Mouse (Mus musculus) embryonic fibroblast, embryonic 13.5 days (primary cell): ENCODE results near the gene Hoxd8. TPM values are rescaled to one million over a fixed set of nuclear protein-coding genes. Genes with fewer than 3 reads are reported as not detected.

Source experiments
- H3K27ac ChIP-seq: 2 replicates; pipeline ENCODE4 v1.5.1; 2012; ENCODE audit warnings: low read length, control low read depth, inconsistent platforms; ENCODE audit not compliant: insufficient read depth
- H3K4me1 ChIP-seq: 2 replicates; pipeline ENCODE4 v1.6.1; 2011; ENCODE audit warnings: low read length; ENCODE audit not compliant: control insufficient read depth, insufficient read depth
- H3K4me3 ChIP-seq: 2 replicates; pipeline ENCODE4 v1.5.1; 2011; ENCODE audit warnings: mild to moderate bottlenecking, control low read depth, low read length; ENCODE audit not compliant: insufficient read depth
- CTCF ChIP-seq: IDR thresholded peaks from 2 replicates; pipeline ENCODE4 v1.5.1; 2011; ENCODE audit warnings: mild to moderate bottlenecking, control low read depth, low read length, moderate library complexity, borderline replicate concordance; ENCODE audit not compliant: insufficient read depth
- POLR2A ChIP-seq: IDR thresholded peaks from 2 replicates; pipeline ENCODE4 v1.6.1; 2011; ENCODE audit warnings: low read depth, mild to moderate bottlenecking, control low read depth, low read length, moderate library complexity
- polyA plus RNA-seq: library from polyadenylated mRNA; stranded (reverse); fragments of >200 nt; gene quantifications from 2 replicates; pipeline ENCODE4 v1.2.4, GENCODE M21; 2011; ENCODE audit warnings: low read depth; ENCODE audit not compliant: missing spikeins, insufficient read length

The Hoxd8 gene
- polyA plus RNA-seq, 1 experiment = 16.5 TPM

GRCm38 (mm10) chr2:74678891-74679595 lies 25.4 kb upstream of the Hoxd8 start, which contains the start of gene Hoxd11:
Hoxd11 (plus strand) TSS chr2:74679557.
- peak within 1 kb of the TSS; percentile 24 for H3K4me3 ChIP-seq
- no peak for TF ChIP-seq POLR2A
- no peak for TF ChIP-seq CTCF
- peak within 1 kb of the TSS; percentile 4; the same call in 1 of the 2 replicates for H3K27ac ChIP-seq
- H3K4me1 ChIP-seq = no peaks in the 10 kb centered on the region

GRCm38 (mm10) chr2:74679596-74679971 lies 24.8 kb upstream of the Hoxd8 start:
- Histone ChIP-seq H3K4me1 (no peaks in the 10 kb centered on the region), H3K27ac (peak overlapping the region; percentile 4; the same call in 1 of the 2 replicates), H3K4me3 (peak overlapping the region; percentile 24; the same call in 1 of the 2 replicates)
- TF ChIP-seq POLR2A (no peak), CTCF (no peak)

GRCm38 (mm10) chr2:74679980-74680379 lies 24.4 kb upstream of the Hoxd8 start:
- peak overlapping the region; percentile 24 for H3K4me3 ChIP-seq
- TF ChIP-seq CTCF = no peak
- TF ChIP-seq POLR2A = no peak
- H3K27ac ChIP-seq = peak overlapping the region; percentile 4; the same call in 1 of the 2 replicates
- H3K4me1 ChIP-seq = no peaks in the 10 kb centered on the region

DNA sequence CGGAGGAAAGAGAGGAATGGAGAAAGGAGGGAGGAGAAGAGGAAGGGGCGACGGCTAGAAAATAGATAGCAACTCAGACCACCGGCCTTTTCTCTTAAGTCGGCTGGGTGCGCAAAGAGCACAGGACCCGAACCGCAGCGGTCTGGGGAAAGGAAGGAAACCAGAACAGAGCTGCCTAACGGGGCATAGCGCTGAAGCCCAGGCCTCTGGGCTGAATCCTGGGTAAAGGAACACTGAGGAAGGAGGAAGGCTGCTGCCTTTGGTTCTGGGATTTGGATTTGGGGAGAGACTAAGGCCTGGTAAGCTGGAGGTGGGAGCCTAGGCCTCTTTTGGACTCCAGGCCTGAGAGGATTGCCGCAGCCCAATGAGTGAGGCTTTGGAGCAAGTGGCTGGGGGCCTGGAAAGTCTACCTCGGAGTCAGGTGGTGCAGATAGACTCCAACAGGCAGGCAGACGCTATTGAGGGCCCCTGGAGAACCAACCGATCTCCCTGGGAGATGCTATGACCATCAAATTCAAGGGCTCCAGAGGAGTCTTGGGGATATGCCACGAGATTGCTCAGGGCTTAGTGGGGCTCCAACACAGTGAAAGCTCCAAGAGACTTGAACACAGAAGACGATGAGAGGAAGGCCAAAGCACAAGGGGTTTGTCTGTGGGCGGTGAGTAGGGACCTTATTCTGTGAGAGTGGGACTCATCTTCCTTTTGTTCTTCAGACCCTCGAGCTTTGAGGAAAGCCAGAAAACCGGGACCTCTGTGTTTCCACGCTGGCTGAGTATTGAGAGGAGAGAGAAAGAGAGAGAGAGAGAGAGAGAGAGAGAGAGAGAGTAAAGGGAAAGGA lies 23.6 kb upstream of the Hoxd8 start:
- TF ChIP-seq CTCF (no peak), POLR2A (no peak)
- Histone ChIP-seq H3K27ac (peak overlapping the region; percentile 0; the same call in 1 of the 2 replicates), H3K4me3 (peak overlapping the region; percentile 24), H3K4me1 (no peaks in the 10 kb centered on the region)

- Histone ChIP-seq H3K27ac (peak overlapping the region; percentile 0; the same call in 1 of the 2 replicates), H3K4me3 (peak overlapping the region; percentile 13), H3K4me1 (no peaks in the 10 kb centered on the region)
- TF ChIP-seq POLR2A (no peak), CTCF (no peak)
Measured at GRCm38 (mm10) chr2:74681594-74682531, 22.6 kb upstream of the Hoxd8 start.

GRCm38 (mm10) chr2:74682796-74683195 lies 21.6 kb upstream of the Hoxd8 start:
- Histone ChIP-seq H3K4me1 (no peaks in the 10 kb centered on the region), H3K4me3 (peak overlapping the region; percentile 8; the same call in 1 of the 2 replicates), H3K27ac (no peak overlapping the region)
- no peak for TF ChIP-seq POLR2A
- no peak for TF ChIP-seq CTCF

- 0 out of 2 replicates have a peak, but pooled peaks have one; percentile 11 for TF ChIP-seq POLR2A
- no peak for TF ChIP-seq CTCF
- Histone ChIP-seq H3K27ac (no peak overlapping the region), H3K4me1 (no peaks in the 10 kb centered on the region), H3K4me3 (peak overlapping the region; percentile 9; the same call in 1 of the 2 replicates)
Measured at GRCm38 (mm10) chr2:74683471-74683951, 20.9 kb upstream of the Hoxd8 start.

GRCm38 (mm10) chr2:74684106-74684505 lies 20.3 kb upstream of the Hoxd8 start:
- no peak for TF ChIP-seq POLR2A
- no peak for TF ChIP-seq CTCF
- Histone ChIP-seq H3K4me1 (no peaks in the 10 kb centered on the region), H3K27ac (no peak overlapping the region), H3K4me3 (peak overlapping the region; percentile 9; the same call in 1 of the 2 replicates)
